Mouse (Mus musculus): Measurements from ENCODE around the gene Lrig1. TPM values are rescaled to one million over a fixed set of nuclear protein-coding genes. Genes with fewer than 3 reads are reported as not detected.

The Lrig1 gene
- polyA plus RNA-seq, 1 experiment from 2014 or later = 28.9 TPM

DNA sequence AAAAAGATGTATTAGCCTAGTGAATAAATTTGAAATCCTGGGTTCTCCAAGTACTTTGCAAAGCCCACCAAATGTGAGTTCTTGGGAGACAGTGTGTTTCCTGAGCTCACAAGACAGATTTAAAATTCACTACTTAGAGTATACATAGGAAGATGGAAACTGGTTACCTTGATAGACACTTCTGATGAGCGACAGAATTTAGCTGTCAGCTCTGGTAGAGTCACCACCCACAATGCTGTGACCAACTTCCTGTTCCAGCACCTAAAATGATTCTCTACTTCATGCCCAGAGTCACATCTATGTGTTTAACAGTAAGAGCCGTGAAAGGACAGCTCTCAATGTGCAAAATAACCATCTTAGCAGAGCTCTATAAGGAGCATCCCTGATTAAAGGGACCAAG, 27.5 kb downstream of the Lrig1 start:
- Histone ChIP-seq H3K27ac (replicated peaks) (no peak overlapping the region), H3K9ac (no peak overlapping the region), H3K36me3 (no peaks in the 10 kb centered on the region), H3K27me3 (no peaks in the 10 kb centered on the region; the same call in 1 of the 2 replicates), H3K9me3 (replicated peaks) (no peaks in the 10 kb centered on the region), H3K4me1 (peaks cover 52% of the 10 kb centered on the region), H3K4me3 (replicated peaks) (no peak overlapping the region), H3K4me2 (replicated peaks) (no peak overlapping the region)
- ATAC-seq (ENCODE audit: insufficient number of reproducible peaks, low FRiP score, low TSS enrichment, low read depth) = no peak
- WGBS = 76% methylated on average over 2 of the region's 2 CpGs

DNA sequence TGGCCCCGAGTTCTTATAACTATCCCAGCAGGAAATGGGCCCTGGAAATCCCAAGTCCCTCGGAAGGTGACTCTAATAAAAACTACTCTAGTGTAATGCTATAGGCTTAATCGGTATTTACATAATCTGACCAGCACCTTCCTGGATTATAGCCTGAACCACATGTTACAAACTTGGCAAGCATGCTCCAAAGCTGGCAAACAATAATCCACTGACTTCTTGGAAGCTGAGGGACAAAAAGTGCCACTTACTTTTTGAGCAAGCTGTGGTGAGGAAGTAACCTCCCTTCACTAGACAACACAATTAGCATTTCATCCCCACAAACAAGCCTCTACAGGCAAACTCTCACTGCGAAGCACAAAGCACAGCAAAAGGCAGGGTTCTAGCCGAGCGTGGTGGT, 30.6 kb downstream of the Lrig1 start:
- ATAC-seq (ENCODE audit: insufficient number of reproducible peaks, low FRiP score, low TSS enrichment, low read depth) = no peak
- H3K27ac ChIP-seq (replicated peaks) = no peak overlapping the region; the same call in 1 of the 2 replicates
- no peak overlapping the region for H3K4me3 ChIP-seq (replicated peaks)
- H3K4me2 ChIP-seq (replicated peaks) = no peak overlapping the region
- no peaks in the 10 kb centered on the region for H3K36me3 ChIP-seq
- no peak overlapping the region for H3K9ac ChIP-seq
- no peaks in the 10 kb centered on the region for H3K9me3 ChIP-seq (replicated peaks)
- WGBS = 62% methylated on average over 6 of the region's 6 CpGs
- H3K27me3 ChIP-seq = no peaks in the 10 kb centered on the region; the same call in 1 of the 2 replicates
- H3K4me1 ChIP-seq = peaks cover 48% of the 10 kb centered on the region

DNA sequence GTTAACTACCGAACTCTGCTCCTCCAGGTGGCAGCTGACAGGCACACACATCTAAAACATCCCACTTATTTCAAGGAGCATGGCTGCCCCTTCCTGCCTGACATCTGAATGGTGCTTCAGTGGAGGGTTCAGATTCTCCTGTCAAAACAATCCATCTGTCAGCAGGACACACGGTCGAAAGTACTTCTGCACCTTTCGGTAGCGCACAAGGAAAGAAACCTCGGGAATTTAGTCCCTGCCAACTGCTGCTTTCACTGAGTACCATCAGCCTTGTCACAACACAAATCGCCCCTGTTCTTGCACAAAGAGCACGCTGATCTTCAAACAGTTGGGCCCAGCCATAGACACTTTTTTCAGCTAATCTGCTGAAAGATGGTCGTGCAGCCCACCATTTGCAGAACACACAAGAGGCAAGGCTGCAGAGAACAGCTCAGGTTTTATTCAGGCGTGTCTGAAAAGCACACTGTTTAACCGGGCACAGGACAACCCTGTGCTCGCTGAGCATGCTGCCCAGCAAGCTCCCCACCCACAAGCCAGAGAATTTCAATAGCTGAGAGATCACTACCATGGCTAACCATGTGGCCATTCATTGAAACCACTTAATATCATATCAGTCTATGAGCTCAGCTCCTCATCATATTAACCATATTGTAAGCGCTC, 31.6 kb downstream of the Lrig1 start:
- H3K4me2 ChIP-seq (replicated peaks) = no peak overlapping the region
- peaks cover 41% of the 10 kb centered on the region for H3K4me1 ChIP-seq
- H3K27ac ChIP-seq (replicated peaks) = no peak overlapping the region
- H3K36me3 ChIP-seq = no peaks in the 10 kb centered on the region
- WGBS = 30% methylated on average over 13 of the region's 13 CpGs
- H3K27me3 ChIP-seq = no peaks in the 10 kb centered on the region
- H3K9ac ChIP-seq = no peak overlapping the region
- H3K4me3 ChIP-seq (replicated peaks) = no peak overlapping the region
- no peaks in the 10 kb centered on the region for H3K9me3 ChIP-seq (replicated peaks)
- no peak for ATAC-seq (ENCODE audit: insufficient number of reproducible peaks, low FRiP score, low TSS enrichment, low read depth)

DNA sequence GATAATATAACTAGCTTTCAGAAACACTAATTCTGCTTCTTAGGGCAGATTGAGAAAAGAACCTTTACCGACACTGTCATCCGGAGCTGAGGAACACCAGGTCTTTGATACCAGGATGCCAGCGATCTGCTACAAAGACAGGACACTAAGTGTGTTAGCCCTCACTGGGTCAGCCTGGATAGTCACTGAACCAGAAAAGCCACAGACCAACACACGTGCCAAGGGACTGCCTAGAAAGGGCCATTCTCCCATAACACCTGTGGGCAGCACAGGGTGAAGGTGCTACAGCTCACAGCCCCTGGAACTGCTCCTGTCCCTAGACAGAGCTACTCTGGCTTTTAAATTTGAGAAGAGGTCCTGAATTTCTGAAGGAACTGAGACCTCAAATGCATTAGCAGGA, 32.8 kb downstream of the Lrig1 start:
- no peak overlapping the region for H3K27ac ChIP-seq (replicated peaks)
- no peak overlapping the region for H3K9ac ChIP-seq
- peaks cover 3% of the 10 kb centered on the region; the same call in 1 of the 2 replicates for H3K36me3 ChIP-seq
- WGBS = 73% methylated on average over 4 of the region's 4 CpGs
- no peaks in the 10 kb centered on the region for H3K9me3 ChIP-seq (replicated peaks)
- H3K4me1 ChIP-seq = peaks cover 41% of the 10 kb centered on the region
- H3K4me3 ChIP-seq (replicated peaks) = no peak overlapping the region
- H3K4me2 ChIP-seq (replicated peaks) = no peak overlapping the region
- ATAC-seq (ENCODE audit: insufficient number of reproducible peaks, low FRiP score, low TSS enrichment, low read depth) = no peak
- no peaks in the 10 kb centered on the region for H3K27me3 ChIP-seq

DNA sequence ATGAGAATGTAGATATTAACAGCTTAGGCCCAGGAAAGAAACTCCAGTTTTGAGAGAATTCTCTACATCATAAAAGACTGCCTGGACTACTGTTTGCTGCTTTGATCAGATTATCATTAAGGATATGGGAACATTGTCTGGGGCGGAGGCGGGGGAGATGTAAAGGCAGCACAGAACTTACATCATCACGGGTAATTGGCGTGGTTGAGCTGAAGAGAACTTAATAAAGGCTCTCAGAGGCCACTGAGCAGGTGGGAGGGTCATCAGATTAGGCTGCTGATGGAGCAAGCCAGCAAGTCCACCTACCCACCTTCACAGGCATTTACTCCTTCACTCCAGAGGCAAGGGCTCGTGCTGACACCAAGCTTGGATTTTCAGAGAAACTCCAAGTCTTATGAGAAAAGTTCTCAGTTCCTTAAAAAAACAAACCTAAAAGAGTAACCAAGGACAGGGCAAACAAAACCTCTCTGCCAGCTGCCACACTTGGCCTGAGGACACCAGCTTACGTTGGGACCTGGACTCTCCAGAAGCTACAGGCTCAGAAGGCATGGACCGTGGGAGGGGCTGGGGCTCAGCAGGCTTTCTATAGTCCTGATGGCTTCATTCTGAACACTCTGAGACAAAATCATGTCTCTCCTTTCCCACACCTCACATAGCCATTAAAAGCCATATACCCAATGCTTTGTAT, 33.4 kb downstream of the Lrig1 start:
- no peak overlapping the region for H3K9ac ChIP-seq
- WGBS = 63% methylated on average over 7 of the region's 7 CpGs
- peaks cover 41% of the 10 kb centered on the region for H3K4me1 ChIP-seq

DNA sequence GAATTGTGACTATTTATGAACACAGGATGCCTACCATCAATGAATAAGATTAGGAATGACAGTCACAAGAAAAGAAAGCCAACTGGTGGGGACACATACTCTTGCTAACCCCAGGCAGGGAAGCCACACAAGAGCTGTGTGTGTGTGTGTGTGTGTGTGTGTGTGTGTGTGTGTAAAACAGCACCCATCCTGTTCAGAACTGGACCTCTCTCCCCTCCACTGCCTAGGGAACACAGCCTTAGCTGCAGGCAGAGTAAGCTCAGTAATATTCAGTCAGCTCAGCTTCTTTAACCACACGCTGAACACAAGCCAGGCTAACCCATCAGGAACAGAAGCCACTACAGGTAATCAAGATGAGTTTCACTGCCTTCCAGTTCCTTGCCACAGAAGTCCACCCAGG, 34.3 kb downstream of the Lrig1 start:
- Histone ChIP-seq H3K4me1 (peaks cover 34% of the 10 kb centered on the region), H3K36me3 (peaks cover 3% of the 10 kb centered on the region; the same call in 1 of the 2 replicates), H3K9ac (no peak overlapping the region), H3K4me2 (replicated peaks) (no peak overlapping the region), H3K27ac (replicated peaks) (no peak overlapping the region), H3K27me3 (no peaks in the 10 kb centered on the region), H3K4me3 (replicated peaks) (no peak overlapping the region), H3K9me3 (replicated peaks) (no peaks in the 10 kb centered on the region)
- no peak for ATAC-seq (ENCODE audit: insufficient number of reproducible peaks, low FRiP score, low TSS enrichment, low read depth)
- WGBS = 82% methylated on average over 1 of the region's 1 CpGs

More for the DNA sequence above, 33.4 kb downstream of the Lrig1 start:
- Histone ChIP-seq H3K27ac (replicated peaks) (no peak overlapping the region), H3K27me3 (no peaks in the 10 kb centered on the region), H3K4me3 (replicated peaks) (no peak overlapping the region), H3K9me3 (replicated peaks) (no peaks in the 10 kb centered on the region), H3K4me2 (replicated peaks) (no peak overlapping the region), H3K36me3 (peaks cover 3% of the 10 kb centered on the region; the same call in 1 of the 2 replicates)
- no peak for ATAC-seq (ENCODE audit: insufficient number of reproducible peaks, low FRiP score, low TSS enrichment, low read depth)

DNA sequence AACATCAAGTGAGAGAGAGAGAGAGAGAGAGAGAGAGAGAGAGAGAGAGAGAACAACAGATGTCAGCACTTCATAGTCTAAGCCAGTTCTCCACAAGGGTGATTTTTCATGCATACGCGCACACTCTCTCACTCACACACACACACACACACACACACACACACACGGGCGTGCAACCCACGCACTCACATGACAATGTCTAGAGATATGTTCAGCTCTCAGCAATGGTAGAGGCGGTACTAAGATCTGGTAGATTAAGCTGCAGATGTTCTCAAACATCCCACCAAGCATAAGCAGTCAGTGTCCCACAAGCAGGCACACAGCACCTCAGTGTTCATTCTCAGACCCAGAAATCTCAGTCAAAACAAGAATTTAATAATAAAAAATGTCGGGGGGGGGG, 34.7 kb downstream of the Lrig1 start:
- no peak overlapping the region for H3K27ac ChIP-seq (replicated peaks)
- H3K27me3 ChIP-seq = no peaks in the 10 kb centered on the region
- WGBS = 74% methylated on average over 7 of the region's 7 CpGs
- peaks cover 3% of the 10 kb centered on the region; the same call in 1 of the 2 replicates for H3K36me3 ChIP-seq
- ATAC-seq (ENCODE audit: insufficient number of reproducible peaks, low FRiP score, low TSS enrichment, low read depth) = no peak
- H3K9me3 ChIP-seq (replicated peaks) = no peaks in the 10 kb centered on the region
- no peak overlapping the region for H3K4me2 ChIP-seq (replicated peaks)
- peaks cover 34% of the 10 kb centered on the region for H3K4me1 ChIP-seq
- H3K4me3 ChIP-seq (replicated peaks) = no peak overlapping the region
- H3K9ac ChIP-seq = no peak overlapping the region

DNA sequence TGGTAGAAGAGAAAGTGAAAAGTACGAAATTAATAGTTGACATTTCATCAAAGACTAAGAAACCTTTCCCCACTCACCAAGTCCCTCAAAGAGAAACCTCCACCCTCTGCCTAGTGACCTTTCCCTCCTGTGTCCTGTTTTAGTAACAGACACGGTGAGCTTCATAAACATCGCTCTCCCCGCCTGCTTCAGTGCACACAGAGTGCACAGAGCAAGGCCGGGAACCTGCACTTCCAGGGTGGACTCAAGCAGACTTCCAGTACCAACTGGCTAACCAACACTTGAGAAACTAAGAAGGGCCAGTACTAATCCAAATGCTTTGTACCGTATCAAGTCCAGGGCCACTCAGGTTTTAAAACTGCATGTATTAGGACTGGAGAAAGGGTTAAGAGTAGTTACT, 36.0 kb downstream of the Lrig1 start:
- H3K27ac ChIP-seq (replicated peaks) = no peak overlapping the region
- H3K4me1 ChIP-seq = peaks cover 27% of the 10 kb centered on the region
- no peak for ATAC-seq (ENCODE audit: insufficient number of reproducible peaks, low FRiP score, low TSS enrichment, low read depth)
- no peak overlapping the region for H3K9ac ChIP-seq
- H3K27me3 ChIP-seq = no peaks in the 10 kb centered on the region
- H3K4me3 ChIP-seq (replicated peaks) = no peak overlapping the region
- H3K9me3 ChIP-seq (replicated peaks) = no peaks in the 10 kb centered on the region
- 76% methylated on average over 6 of the region's 6 CpGs for WGBS
- peaks cover 12% of the 10 kb centered on the region; the same call in 1 of the 2 replicates for H3K36me3 ChIP-seq
- H3K4me2 ChIP-seq (replicated peaks) = no peak overlapping the region

DNA sequence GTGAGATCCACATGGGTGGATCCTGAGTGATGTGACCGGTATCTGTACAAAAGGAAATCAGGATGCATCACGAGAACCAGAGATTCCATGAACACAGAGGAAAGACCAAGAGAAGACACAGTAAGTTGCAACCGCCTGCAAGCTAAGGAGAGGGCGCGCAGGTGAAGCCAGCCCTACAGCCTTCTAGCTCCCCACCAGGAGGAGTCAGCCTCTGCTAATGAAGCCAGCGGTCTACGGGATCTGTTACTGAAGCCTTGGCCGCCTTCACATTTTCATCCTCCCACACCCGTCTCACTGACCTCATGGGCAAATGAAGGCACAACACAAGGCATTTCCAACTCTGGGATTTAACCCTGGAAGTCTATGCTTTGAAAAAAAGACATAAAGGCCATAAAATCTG, 38.0 kb downstream of the Lrig1 start:
- ATAC-seq (ENCODE audit: insufficient number of reproducible peaks, low FRiP score, low TSS enrichment, low read depth) = no peak
- no peak overlapping the region for H3K9ac ChIP-seq
- H3K4me1 ChIP-seq = peaks cover 30% of the 10 kb centered on the region
- H3K4me2 ChIP-seq (replicated peaks) = no peak overlapping the region
- no peak overlapping the region for H3K27ac ChIP-seq (replicated peaks)
- H3K36me3 ChIP-seq = peaks cover 12% of the 10 kb centered on the region; the same call in 1 of the 2 replicates
- no peaks in the 10 kb centered on the region for H3K27me3 ChIP-seq
- H3K9me3 ChIP-seq (replicated peaks) = no peaks in the 10 kb centered on the region
- H3K4me3 ChIP-seq (replicated peaks) = no peak overlapping the region
- 85% methylated on average over 9 of the region's 9 CpGs for WGBS

DNA sequence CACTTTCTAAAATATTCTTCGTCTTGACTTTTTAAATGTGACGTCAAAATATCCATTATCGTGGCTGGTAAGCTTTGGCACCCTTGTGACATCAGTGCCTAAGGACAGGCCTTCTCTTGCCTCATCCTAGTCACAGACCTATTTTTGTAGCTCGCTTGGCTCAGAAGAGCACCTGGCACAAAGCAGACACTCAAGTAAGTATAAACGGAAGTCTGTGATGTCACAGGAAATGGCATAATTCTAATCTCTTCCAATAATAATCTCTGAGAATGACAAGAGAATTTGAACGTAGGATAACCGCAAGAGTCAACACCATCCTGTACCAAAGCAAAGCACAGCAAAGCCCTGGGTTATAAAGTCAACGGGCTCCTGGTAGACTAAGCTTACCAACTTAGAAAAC, 38.6 kb downstream of the Lrig1 start:
- peaks cover 31% of the 10 kb centered on the region for H3K4me1 ChIP-seq
- no peak overlapping the region for H3K4me3 ChIP-seq (replicated peaks)
- no peaks in the 10 kb centered on the region for H3K9me3 ChIP-seq (replicated peaks)
- ATAC-seq (ENCODE audit: insufficient number of reproducible peaks, low FRiP score, low TSS enrichment, low read depth) = no peak
- peaks cover 12% of the 10 kb centered on the region; the same call in 1 of the 2 replicates for H3K36me3 ChIP-seq
- H3K9ac ChIP-seq = no peak overlapping the region
- no peak overlapping the region for H3K4me2 ChIP-seq (replicated peaks)
- H3K27ac ChIP-seq (replicated peaks) = no peak overlapping the region
- 87% methylated on average over 8 of the region's 8 CpGs for WGBS
- H3K27me3 ChIP-seq = no peaks in the 10 kb centered on the region

DNA sequence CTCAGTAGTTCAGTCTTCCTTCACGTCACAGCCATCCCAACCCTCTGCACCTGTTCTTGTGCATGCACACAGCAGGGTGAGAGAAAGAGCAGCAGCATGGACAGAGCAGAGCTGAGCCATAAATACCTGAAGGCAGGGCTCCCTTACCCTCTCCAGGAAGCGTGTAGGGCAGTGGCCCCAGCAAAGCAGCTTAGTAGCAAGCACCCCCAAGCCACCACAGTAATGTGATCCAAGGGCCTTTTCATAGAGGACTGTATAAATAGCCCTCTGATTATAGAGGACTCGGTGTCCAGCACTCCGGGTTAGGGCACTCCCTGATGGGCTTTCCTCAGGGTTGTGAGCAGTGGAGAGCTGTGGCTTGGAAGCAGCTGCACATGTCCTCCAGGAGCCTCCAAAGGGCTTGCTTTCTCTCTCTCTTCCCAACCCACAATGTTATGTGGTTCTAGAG, 40.0 kb downstream of the Lrig1 start:
- H3K4me1 ChIP-seq = peaks cover 39% of the 10 kb centered on the region
- H3K9me3 ChIP-seq (replicated peaks) = no peaks in the 10 kb centered on the region
- peaks cover 12% of the 10 kb centered on the region; the same call in 1 of the 2 replicates for H3K36me3 ChIP-seq
- no peaks in the 10 kb centered on the region for H3K27me3 ChIP-seq
- ATAC-seq (ENCODE audit: insufficient number of reproducible peaks, low FRiP score, low TSS enrichment, low read depth) = peak; percentile 71; the same call in 1 of the 2 replicates
- WGBS = 62% methylated on average over 4 of the region's 4 CpGs
- no peak overlapping the region for H3K9ac ChIP-seq
- no peak overlapping the region; the same call in 1 of the 2 replicates for H3K27ac ChIP-seq (replicated peaks)
- no peak overlapping the region for H3K4me2 ChIP-seq (replicated peaks)
- no peak overlapping the region for H3K4me3 ChIP-seq (replicated peaks)

All from embryonic facial prominence, embryonic 15.5 days (tissue).